Mouse (Mus musculus) thymus, postnatal 36 days (tissue): ENCODE data around the gene Pknox2.

Experiments
- DNase-seq, 2 experiments: peaks; one replicate each; pipeline ENCODE4 v3.0.0; 2022; ENCODE audit warnings: mixed read lengths in 2 of 2

Gene Pknox2

DNA sequence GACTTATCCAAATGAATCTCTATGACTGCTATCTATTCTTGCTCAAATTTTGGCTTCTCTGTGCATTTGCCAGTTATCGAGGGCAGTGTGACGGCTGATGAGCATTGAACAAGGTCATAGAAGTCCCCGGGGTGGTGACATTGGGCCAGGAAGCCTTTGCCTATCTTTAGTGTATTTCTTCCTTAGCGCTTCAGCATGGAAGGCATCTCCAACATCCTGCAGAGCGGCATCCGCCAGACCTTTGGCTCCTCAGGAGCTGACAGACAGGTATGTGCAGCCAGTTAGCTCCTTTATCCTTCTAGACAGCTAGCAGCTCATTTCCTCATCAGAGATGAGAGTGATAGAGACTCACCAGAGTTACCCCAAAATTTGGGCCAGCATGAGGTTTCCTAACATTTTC, 278.5 kb downstream of the Pknox2 start:
- no peak for DNase-seq

- no peak for DNase-seq
Observed at GRCm38 (mm10) chr9:36864862-36865813, 282.1 kb downstream of the Pknox2 start.

GRCm38 (mm10) chr9:36863694-36864093, 283.5 kb downstream of the Pknox2 start:
- no peak for DNase-seq

DNA sequence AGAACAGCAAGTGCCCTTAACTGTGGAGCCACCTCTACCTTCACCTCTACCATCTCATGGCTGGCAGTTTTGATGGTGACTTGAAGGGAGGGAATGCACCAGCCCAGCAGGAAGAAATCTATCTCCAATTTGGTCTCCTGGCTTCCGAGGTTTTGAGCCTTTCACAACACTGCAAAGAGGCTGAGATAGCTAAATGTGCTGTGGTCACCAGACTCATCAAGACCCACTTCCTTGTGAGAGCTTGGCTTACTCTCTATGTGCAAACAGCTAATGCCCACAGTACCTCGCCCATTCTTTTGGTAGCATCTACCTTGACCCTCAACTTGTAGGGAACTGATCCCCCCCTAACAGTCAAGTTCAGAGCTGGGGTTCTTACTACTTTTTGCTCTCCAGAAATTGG, 284.6 kb downstream of the Pknox2 start:
- DNase-seq: no peak

DNA sequence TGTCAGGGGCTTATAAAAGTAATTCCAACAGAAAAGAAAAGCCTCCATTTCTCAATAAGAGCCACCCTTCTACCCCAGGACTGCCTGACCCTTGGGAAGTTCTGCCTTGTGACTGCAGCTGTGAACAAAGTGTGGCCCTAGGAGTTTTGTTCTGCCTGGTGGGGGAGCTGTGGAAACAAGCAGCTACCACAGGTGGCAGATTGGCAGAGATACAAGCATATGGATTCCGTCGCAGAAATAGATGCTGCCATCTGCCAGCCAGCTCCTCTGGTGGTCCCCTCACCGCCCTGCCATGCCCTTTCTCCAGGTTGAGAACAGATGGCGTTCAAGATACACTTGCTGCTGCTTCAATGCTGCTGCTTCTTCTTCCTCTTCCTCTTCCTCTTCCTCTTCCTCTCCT, 288.5 kb downstream of the Pknox2 start:
- DNase-seq: peak in 1 of 2 experiments; percentile 5

DNA sequence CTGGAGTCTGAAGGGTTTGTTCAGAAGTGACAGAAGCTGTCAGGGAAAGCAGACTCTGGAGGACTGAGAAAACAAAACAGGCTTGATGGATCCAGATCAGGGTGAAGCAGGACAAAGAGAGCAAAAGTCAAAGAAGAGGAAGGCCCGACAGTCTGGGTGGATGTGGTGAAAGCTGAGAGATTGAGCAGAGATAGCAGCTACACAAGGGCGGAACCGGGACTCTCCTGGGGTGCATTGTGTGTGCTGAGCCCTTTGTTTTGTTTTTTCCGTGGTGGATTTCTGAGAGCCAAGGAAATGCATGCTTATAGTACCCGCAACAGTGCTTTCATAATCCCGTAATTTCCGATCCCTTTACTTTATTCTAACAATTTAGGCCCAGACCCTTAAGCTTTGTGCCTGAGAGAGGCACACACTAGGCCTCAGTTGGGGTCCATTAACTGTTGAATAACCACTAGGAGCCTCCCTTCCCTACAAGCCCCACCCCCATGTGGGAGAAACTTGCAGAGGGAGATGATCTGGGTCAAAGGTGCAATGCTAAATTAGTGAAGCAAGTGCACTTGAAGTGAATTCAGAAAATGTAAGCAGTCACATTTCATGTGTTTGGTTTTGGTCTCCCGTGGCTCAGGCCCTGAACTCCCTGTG, 289.6 kb downstream of the Pknox2 start:
- no peak for DNase-seq

DNA sequence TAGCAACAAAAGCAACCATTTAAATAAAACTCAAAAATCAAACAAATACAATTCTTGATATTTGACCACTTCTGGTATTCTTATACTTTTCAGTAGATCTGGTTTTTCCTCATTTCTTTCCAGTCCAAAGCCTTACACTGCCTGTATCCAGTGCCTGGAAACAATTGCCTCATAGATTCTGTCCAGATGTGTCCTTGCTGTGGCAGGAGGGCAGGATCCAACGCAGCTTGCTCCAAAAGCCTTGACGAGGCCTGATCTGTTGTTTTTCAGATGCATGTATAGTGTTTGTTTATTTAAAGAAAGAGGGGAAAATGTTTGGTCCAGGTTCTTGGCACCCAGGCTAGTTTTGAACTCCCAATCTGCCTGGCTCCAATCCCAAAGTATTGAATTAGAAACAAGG, 290.9 kb downstream of the Pknox2 start:
- DNase-seq: no peak

- no peak for DNase-seq
Observed at GRCm38 (mm10) chr9:36852175-36852574, 295.0 kb downstream of the Pknox2 start.

GRCm38 (mm10) chr9:36850091-36850490, 297.1 kb downstream of the Pknox2 start:
- no peak for DNase-seq

DNA sequence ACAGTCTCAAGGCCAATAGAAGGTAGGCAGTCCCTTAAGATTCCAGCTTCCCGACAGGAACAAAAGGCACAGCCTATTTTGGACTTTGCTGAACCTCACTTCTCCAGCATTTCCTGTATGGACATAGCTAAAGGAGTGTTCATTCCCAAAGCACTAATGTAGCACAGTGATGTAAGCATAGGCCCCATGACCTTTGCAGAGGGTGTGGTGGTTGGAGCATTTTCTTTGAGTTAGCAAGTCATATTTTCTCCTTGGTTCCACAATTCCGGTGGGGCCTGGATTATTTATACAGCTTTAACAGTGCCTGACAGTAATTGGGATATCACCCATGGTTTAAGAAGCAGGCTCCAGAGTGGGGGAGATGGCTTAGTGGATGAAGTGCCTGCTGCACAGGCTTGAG, 298.5 kb downstream of the Pknox2 start:
- no peak for DNase-seq

DNA sequence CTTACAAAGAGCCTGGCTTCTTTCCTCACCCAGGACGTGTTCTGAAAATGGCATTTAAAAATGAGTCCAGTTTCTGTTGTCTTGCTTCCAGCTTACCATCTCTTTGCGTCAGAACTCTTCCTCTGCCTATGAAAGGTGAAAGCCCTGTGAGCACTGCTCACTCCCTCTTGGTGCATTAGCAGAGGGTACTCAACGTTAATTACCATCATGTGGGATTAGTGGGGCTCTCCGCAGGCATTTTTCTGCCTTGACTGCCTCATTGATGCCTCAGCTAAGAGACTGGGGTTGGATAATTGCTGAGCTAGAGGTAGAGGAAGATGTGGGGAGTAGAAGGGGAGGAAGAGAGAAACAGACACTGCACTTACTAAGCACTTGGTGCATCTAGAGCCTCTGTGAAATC, 300.9 kb downstream of the Pknox2 start:
- DNase-seq: no peak
